Mouse (Mus musculus) common myeloid progenitor, adult 5-6 weeks (primary cell): ENCODE results near the gene Naxd. TPM values are rescaled to one million over a fixed set of nuclear protein-coding genes. Genes with fewer than 3 reads are reported as not detected.
A peak's percentile ranks its signal among the peaks of the same experiment; 100 is the strongest.
"Not testable (repeated sequence)": the region's sequence is repeated elsewhere in the genome, so short reads cannot be mapped to it uniquely, and the experiment has no call there.

Source experiments
- ATAC-seq: replicated peaks from 2 replicates; pipeline ENCODE4 v1.8.0; 2016; ENCODE audit warnings: low read depth, mild to moderate bottlenecking, moderate TSS enrichment, inconsistent platforms; ENCODE audit not compliant: poor library complexity, severe bottlenecking
- total RNA-seq: library from RNA; stranded (forward); fragments of 200-1000, 187-1606 nt; gene quantifications from 2 replicates; pipeline ENCODE4 v1.2.3, GENCODE M21; 2017

Naxd gene
- total RNA-seq, 1 experiment from 2014 or later = 50.2 TPM

GRCm38 (mm10) chr8:11469095-11469494 is 28.2 kb upstream of the Naxd start:
- peak; percentile 48; the same call in 1 of the 2 replicates for ATAC-seq

GRCm38 (mm10) chr8:11470694-11471093 is 26.6 kb upstream of the Naxd start:
- ATAC-seq = no peak

GRCm38 (mm10) chr8:11471309-11471708 is 26.0 kb upstream of the Naxd start:
- ATAC-seq = no peak

- no peak for ATAC-seq
Measured at GRCm38 (mm10) chr8:11473072-11473471, 24.2 kb upstream of the Naxd start.

GRCm38 (mm10) chr8:11475397-11475796 is 21.9 kb upstream of the Naxd start:
- no peak for ATAC-seq

- ATAC-seq = no peak
Measured at GRCm38 (mm10) chr8:11475876-11476275, 21.4 kb upstream of the Naxd start.

- ATAC-seq = peak; percentile 65
Measured at GRCm38 (mm10) chr8:11476338-11477177, 20.7 kb upstream of the Naxd start.

- peak; percentile 5; the same call in 1 of the 2 replicates for ATAC-seq
Measured at GRCm38 (mm10) chr8:11477178-11477553, 20.1 kb upstream of the Naxd start.

- peak; percentile 61 for ATAC-seq
Measured at GRCm38 (mm10) chr8:11477811-11478761, 19.2 kb upstream of the Naxd start, which contains the start of gene Rab20. Gene Rab20, minus strand, starts transcription at chr8:11478710.

- ATAC-seq = no peak
Measured at GRCm38 (mm10) chr8:11478807-11479527, 18.3 kb upstream of the Naxd start.

GRCm38 (mm10) chr8:11479591-11479990 is 17.7 kb upstream of the Naxd start:
- no peak for ATAC-seq

- no peak for ATAC-seq
Measured at GRCm38 (mm10) chr8:11481876-11482275, 15.4 kb upstream of the Naxd start.

- ATAC-seq = no peak
Measured at GRCm38 (mm10) chr8:11482537-11482936, 14.8 kb upstream of the Naxd start.

- peak; percentile 71; the same call in 1 of the 2 replicates for ATAC-seq
Measured at GRCm38 (mm10) chr8:11486142-11486541, 11.2 kb upstream of the Naxd start.

GRCm38 (mm10) chr8:11487229-11487628 is 10.1 kb upstream of the Naxd start:
- no peak for ATAC-seq

- not testable (repeated sequence) for ATAC-seq
Measured at GRCm38 (mm10) chr8:11492340-11492739, 5.0 kb upstream of the Naxd start.

- ATAC-seq = no peak
Measured at GRCm38 (mm10) chr8:11498281-11498680, 975 bp downstream of the Naxd start.

- ATAC-seq = no peak
Measured at GRCm38 (mm10) chr8:11498786-11499485, 1.6 kb downstream of the Naxd start.

- ATAC-seq = 0 out of 2 replicates have a peak, but pooled peaks have one; percentile 19
Measured at GRCm38 (mm10) chr8:11503476-11504232, 6.3 kb downstream of the Naxd start.
